Mouse (Mus musculus): ENCODE data around the gene Il13ra2.

DNA sequence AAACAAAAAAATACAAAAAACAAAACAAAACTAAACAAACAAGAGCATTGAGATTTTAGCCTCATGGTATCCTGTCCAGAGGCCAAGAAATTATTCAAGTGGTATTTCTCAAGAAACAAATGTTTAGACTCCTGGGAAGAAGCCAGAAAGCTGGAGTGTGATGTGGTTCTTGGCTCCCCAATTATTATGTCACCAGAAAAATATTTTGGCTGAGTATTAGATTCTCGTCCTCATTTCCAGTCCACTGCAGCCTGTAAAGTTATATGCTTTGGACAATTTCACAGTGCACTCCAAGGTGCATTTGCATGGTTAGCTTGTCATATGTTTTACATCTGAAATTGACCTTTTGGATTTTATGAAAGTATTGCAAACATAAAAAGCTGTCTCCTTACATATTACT is 761 bp upstream of the Il13ra2 start:
- TF ChIP-seq GATA1 (IDR thresholded peaks at IDR 0.05; ENCODE audit: borderline replicate concordance, low read length) = no peak
- TF ChIP-seq CTCF (IDR thresholded peaks at IDR 0.05; ENCODE audit: low read depth, low read length) = no peak
- no peak for TF ChIP-seq POLR2AphosphoS5 (IDR thresholded peaks at IDR 0.05; ENCODE audit: insufficient replicate concordance, low read depth, low read length)

All from G1E (cell line).